Mouse (Mus musculus): Measurements from ENCODE around the gene Snx22. TPM values are rescaled to one million over a fixed set of nuclear protein-coding genes. Genes with fewer than 3 reads are reported as not detected.

The Snx22 gene
- 6.2 and 6.8 TPM in 2 replicates for polyA plus RNA-seq (2012; rRNA removed)

DNA sequence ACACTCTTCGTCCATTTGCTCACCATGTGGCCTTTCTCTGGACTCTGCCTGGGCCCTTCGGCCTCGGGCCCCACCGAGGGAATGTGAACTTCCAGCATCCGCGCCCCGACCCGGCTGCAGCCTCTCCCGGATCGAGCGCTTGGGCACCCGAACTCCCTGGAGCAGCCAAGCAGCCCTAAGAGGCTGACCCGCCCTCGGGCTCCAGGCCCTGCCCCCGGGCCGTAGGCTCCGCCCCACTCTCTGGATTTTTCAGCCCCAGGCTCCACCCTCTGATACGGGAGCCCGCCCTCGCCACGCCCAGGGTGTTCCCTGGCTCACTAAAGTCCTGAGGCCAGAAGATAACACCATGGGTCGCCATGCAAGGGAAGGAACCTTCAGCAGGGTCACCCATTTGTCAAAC lies at the start of gene Snx22:
Snx22 (minus strand) TSS at position 137 of the 400 bp plus-strand sequence.
- peak; percentile 79 for DNase-seq (ENCODE audit: low read depth)
- TF ChIP-seq POLR2A (IDR thresholded peaks at IDR 0.05; ENCODE audit: borderline replicate concordance, extremely low read depth, insufficient read depth, insufficient read length, poor library complexity, severe bottlenecking) (no peak), CTCF (IDR thresholded peaks at IDR 0.05; ENCODE audit: borderline replicate concordance, extremely low read depth, insufficient read depth, insufficient read length) (no peak)

DNA sequence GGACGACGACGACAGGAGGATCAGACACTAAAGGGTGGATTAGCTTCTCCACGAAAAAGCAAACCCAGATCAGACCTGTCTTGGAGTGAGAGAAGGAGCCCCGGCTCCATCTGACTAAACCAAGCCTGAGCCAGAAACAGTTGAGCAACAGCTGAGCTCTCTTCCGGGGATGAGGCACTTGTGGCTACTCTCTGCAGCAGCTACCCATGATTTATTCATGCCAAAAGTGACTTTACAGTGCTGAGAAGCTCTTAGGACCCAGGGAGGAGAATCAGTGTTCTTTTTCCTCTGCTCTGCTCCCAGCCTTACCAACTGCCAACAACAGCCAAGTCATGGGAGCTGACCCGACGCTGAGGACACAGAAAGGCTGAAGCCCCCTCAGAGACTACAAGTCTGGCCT lies 47.4 kb upstream of the Snx22 start:
- DNase-seq (ENCODE audit: low read depth): peak; percentile 24
- TF ChIP-seq POLR2A (IDR thresholded peaks at IDR 0.05; ENCODE audit: borderline replicate concordance, extremely low read depth, insufficient read depth, insufficient read length, poor library complexity, severe bottlenecking) (no peak), CTCF (IDR thresholded peaks at IDR 0.05; ENCODE audit: borderline replicate concordance, extremely low read depth, insufficient read depth, insufficient read length) (no peak)

DNA sequence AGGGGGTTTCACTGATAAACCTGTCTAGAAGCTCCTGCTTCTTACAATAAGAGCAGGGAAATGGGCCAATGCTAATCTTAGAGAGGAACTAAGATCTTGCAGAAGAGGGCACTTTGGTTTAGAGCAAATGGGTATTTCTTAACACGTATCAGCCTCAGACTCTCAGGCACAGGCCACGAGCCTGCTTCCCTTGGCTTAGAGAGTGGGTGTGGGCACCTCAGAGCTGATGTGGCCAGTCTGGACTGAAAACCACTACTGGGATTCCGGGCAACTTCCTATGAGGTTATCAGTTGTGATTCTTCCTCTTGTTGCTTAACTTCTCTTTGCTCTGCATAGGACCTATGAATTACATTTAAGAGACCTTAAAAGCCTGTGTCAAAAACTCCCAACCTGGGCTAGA lies 44.8 kb upstream of the Snx22 start:
- TF ChIP-seq CTCF (IDR thresholded peaks at IDR 0.05; ENCODE audit: borderline replicate concordance, extremely low read depth, insufficient read depth, insufficient read length): no peak
- TF ChIP-seq POLR2A (IDR thresholded peaks at IDR 0.05; ENCODE audit: borderline replicate concordance, extremely low read depth, insufficient read depth, insufficient read length, poor library complexity, severe bottlenecking): no peak
- no peak for DNase-seq (ENCODE audit: low read depth)

DNA sequence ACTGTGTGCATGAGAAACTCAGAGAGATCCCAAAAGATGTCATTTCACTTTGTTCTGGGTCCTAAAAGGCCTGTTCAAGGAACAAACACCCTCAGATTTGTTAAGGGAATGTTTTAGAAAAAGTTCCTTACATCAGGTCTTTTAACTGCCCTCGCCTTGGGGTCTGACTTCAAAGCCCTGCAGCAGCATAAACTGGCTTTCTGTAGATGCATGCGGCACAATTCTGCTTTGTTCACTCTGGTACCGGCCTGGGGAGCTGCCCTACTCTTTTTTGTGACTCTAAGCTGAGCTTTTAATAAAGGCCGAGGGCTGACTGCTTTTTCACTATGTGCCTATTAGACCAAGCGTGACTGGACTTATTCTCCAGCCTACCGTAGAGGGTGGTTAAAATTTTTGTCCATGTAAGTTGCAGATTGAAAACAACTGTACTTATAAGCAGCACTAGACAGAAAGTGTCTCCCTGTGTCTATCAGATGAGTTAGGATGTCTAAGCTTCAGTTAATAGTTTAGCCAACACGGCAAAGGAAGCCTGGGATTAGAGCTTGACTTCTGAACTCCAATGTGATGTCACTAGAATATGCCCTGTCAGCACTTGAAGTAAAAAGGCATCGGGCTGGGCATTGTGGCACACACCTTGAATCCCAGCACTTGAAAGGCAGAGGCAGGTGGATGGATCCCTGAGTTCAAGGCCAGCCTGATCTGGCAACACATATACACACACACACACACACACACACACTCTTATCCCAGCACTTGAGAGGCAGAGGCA lies 41.3 kb upstream of the Snx22 start:
- DNase-seq (ENCODE audit: low read depth): peak; percentile 73
- TF ChIP-seq POLR2A (IDR thresholded peaks at IDR 0.05; ENCODE audit: borderline replicate concordance, extremely low read depth, insufficient read depth, insufficient read length, poor library complexity, severe bottlenecking) (no peak), CTCF (IDR thresholded peaks at IDR 0.05; ENCODE audit: borderline replicate concordance, extremely low read depth, insufficient read depth, insufficient read length) (no peak)

- DNase-seq (ENCODE audit: low read depth): no peak
- no peak for TF ChIP-seq POLR2A (IDR thresholded peaks at IDR 0.05; ENCODE audit: borderline replicate concordance, extremely low read depth, insufficient read depth, insufficient read length, poor library complexity, severe bottlenecking)
- no peak for TF ChIP-seq CTCF (IDR thresholded peaks at IDR 0.05; ENCODE audit: borderline replicate concordance, extremely low read depth, insufficient read depth, insufficient read length)
Observed at GRCm38 (mm10) chr9:66110126-66110525, 40.6 kb upstream of the Snx22 start.

DNA sequence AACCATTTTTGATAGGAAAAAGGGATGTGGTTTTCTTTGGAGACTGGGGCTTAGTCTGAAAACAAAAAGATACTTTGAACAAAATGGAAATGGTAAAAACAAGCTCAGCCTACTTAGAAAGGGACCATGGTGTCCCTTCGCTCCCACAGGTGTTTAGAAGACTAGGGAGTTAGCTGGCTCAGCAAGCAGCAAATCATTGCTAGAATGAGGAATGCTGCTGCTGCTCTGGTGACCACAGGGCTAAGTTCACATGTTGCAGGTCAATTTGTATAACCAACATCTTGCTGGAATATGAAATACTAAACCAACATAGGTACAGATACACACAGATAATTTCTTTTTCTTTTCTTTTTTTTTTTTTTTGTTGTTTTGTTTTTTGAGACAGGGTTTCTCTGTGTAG lies 40.1 kb upstream of the Snx22 start:
- no peak for DNase-seq (ENCODE audit: low read depth)
- TF ChIP-seq POLR2A (IDR thresholded peaks at IDR 0.05; ENCODE audit: borderline replicate concordance, extremely low read depth, insufficient read depth, insufficient read length, poor library complexity, severe bottlenecking) (no peak), CTCF (IDR thresholded peaks at IDR 0.05; ENCODE audit: borderline replicate concordance, extremely low read depth, insufficient read depth, insufficient read length) (no peak)

DNA sequence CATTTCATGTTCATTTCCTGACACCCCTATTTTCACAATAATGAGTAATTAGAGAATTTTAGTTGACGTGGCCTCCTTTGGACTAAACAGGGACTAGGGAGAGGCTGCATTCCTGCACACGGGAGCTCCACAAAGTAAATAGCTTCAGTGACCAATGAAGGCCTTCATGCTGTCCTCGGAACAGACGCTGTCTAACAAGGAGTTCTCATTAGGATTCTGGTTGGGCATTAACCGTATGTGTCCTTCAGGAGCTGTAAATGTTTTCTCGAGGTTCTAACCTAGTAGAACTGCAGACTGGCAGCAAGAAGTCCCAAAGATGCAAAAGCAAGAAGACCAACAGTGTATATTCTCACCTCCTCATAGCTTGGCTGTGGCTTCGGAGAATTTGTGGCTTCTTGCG lies 35.6 kb upstream of the Snx22 start:
- no peak for TF ChIP-seq CTCF (IDR thresholded peaks at IDR 0.05; ENCODE audit: borderline replicate concordance, extremely low read depth, insufficient read depth, insufficient read length)
- no peak for TF ChIP-seq POLR2A (IDR thresholded peaks at IDR 0.05; ENCODE audit: borderline replicate concordance, extremely low read depth, insufficient read depth, insufficient read length, poor library complexity, severe bottlenecking)
- no peak for DNase-seq (ENCODE audit: low read depth)

DNA sequence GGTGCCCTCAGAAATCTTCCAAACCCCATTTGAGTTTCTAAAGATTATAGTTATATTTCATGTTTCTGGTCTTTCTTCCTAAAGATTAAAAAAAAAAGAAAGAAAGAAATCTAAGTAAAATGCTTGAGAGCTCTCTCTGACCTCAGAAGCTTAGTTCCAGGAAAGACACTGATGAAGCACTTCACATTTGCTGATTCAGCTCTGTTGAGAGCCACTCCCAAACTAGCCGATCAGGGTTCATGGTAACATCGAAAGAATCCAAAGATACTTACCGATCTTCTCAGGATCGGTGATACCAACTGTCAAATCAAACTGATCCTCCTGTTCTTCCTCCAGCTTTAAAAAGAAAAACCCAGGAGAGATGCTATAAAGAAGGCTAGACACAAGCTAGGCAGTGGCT lies 35.1 kb upstream of the Snx22 start:
- TF ChIP-seq POLR2A (IDR thresholded peaks at IDR 0.05; ENCODE audit: borderline replicate concordance, extremely low read depth, insufficient read depth, insufficient read length, poor library complexity, severe bottlenecking) (no peak), CTCF (IDR thresholded peaks at IDR 0.05; ENCODE audit: borderline replicate concordance, extremely low read depth, insufficient read depth, insufficient read length) (no peak)
- no peak for DNase-seq (ENCODE audit: low read depth)

DNA sequence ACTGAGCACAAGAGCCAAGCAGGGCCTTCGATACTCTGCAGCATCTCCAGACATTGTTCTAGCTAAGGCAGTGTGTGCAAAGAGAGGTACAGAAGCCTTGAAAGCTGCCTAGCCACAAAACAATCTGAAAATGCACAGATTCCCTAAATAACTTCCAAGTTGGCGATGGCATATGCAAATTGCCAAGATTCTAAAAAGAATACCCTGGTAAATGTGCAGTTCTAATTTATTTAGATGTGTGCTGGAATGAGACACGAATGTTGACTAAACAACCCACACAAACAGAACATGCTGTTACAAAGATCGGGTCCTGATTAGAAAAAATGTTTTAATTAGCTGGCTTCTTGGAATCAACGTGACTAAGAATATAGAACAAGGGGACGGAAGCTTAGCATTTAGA lies 33.1 kb upstream of the Snx22 start:
- TF ChIP-seq CTCF (IDR thresholded peaks at IDR 0.05; ENCODE audit: borderline replicate concordance, extremely low read depth, insufficient read depth, insufficient read length) (no peak), POLR2A (IDR thresholded peaks at IDR 0.05; ENCODE audit: borderline replicate concordance, extremely low read depth, insufficient read depth, insufficient read length, poor library complexity, severe bottlenecking) (no peak)
- no peak for DNase-seq (ENCODE audit: low read depth)

DNA sequence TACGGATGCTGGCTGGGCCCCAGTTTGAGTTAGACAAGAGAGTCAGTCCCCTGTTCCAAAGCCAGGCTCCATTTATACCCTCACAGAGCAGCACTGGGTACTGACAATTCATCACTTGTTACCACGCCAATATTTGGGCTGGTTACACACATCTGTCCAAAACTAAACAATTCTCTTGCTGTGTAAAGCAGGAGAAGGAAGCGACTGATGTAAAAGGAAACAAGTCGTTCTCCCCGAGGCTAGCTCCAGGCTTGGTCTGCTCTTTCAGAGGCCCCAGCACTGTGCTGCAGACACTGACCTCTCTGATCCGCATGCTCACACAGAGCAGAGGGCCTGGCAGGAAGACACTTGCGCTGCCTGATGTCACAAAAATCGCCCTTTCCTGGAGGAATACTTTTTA lies 32.1 kb upstream of the Snx22 start:
- no peak for TF ChIP-seq CTCF (IDR thresholded peaks at IDR 0.05; ENCODE audit: borderline replicate concordance, extremely low read depth, insufficient read depth, insufficient read length)
- TF ChIP-seq POLR2A (IDR thresholded peaks at IDR 0.05; ENCODE audit: borderline replicate concordance, extremely low read depth, insufficient read depth, insufficient read length, poor library complexity, severe bottlenecking): no peak
- no peak for DNase-seq (ENCODE audit: low read depth)

DNA sequence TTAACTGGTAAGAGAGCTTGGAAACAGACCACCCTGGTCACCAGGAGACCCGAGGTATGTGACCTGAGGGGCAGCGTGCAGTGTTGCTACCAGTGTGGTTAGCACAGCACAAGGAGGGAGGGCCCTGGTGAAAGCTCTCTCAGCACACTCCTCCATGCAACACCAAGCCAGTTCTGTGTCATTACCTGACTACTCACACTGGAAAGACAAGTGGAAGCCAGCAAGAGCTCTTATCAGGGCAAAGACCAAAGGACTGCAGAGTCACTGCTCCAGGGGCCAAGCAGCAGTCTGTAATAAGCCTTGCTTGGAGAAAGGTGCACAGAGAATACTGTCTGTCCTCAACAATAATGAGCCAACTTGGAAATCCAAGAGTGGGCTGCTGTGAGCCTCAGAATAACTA lies 23.1 kb upstream of the Snx22 start:
- no peak for DNase-seq (ENCODE audit: low read depth)

More for the DNA sequence above, 23.1 kb upstream of the Snx22 start:
- TF ChIP-seq CTCF (IDR thresholded peaks at IDR 0.05; ENCODE audit: borderline replicate concordance, extremely low read depth, insufficient read depth, insufficient read length): no peak
- no peak for TF ChIP-seq POLR2A (IDR thresholded peaks at IDR 0.05; ENCODE audit: borderline replicate concordance, extremely low read depth, insufficient read depth, insufficient read length, poor library complexity, severe bottlenecking)
